Mouse (Mus musculus) activated CD4-positive, CD25-positive, alpha-beta regulatory T cell, adult 4 months (primary cell): Measurements from ENCODE around the gene Tbc1d1. TPM values are rescaled to one million over a fixed set of nuclear protein-coding genes. Genes with fewer than 3 reads are reported as not detected.
A peak's percentile ranks its signal among the peaks of the same experiment; 100 is the strongest.

Source experiments
- ATAC-seq: one replicate; pipeline ENCODE4 v1.8.0; 2017
- polyA plus RNA-seq, 2 experiments: library from polyadenylated mRNA; unstranded; fragments of 100-300 nt; shearing (Covaris generic); gene quantifications; one replicate each; pipeline ENCODE4 v1.2.1; 2017

Gene Tbc1d1
- polyA plus RNA-seq, 2 experiments from 2014 or later: 36.6 to 37.7 TPM

- ATAC-seq: no peak
Observed at GRCm38 (mm10) chr5:64238894-64239652, 83.0 kb downstream of the Tbc1d1 start.

- no peak for ATAC-seq
Observed at GRCm38 (mm10) chr5:64240941-64241682, 85.0 kb downstream of the Tbc1d1 start.

DNA sequence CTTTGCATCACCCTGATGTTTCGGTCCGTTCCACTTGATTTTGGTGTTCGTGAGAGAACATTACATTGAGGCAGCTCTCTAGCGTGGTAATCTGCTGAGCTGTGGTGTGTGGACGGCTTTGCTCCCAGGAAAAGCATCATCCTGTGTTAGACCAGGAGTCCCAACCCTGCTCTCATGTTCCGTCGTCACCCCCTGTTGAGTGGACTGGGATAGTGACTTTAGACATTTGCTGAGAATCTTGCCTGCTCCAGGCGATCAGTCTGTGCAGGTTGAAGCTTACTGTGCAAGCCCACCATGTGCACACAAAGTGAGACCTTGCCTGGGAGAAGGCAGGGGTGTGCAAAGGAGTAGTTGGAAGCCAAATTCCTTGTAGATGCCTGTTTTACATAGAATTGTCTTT is 85.8 kb downstream of the Tbc1d1 start:
- ATAC-seq: no peak

- no peak for ATAC-seq
Observed at GRCm38 (mm10) chr5:64242795-64243455, 86.8 kb downstream of the Tbc1d1 start.

DNA sequence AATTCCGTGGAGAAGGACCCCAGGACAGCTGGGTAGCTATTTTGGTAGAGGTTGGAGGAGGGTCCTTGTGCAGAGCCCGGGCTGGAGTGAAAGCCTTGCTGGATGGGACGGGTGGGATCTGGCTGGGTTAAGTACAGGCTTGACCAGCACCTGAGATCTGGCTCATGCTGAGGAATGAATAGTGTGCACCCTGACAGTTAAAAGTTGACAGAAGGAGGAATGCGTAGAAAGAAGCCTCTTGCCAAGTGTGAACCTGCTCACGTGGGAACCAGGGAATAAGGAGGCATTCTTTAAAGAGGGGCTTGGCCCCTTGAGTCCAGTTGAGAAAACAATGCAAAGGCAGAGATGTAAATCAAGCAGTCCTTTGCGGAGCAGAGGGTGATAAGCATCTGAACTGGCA is 87.6 kb downstream of the Tbc1d1 start:
- no peak for ATAC-seq

GRCm38 (mm10) chr5:64244283-64244682 is 88.2 kb downstream of the Tbc1d1 start:
- ATAC-seq: no peak

DNA sequence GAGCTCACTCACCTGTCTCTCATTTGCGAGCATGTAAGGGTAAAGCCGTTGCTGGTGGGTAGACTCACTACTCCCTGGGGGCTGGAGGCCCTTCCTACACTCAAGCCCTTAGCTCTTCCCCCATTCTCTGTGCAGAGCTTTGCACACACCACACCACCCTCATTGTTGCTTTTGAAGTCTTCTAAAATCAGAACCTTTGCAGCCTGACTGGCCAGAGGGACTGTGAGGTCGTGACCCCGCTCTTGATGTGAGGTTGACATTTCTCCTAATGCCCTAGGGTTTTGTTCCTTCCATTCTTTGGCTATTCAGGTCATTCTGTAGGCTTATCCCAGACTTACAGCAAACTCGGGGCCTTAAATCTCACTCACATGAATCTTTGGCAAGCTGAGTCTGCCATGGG is 88.6 kb downstream of the Tbc1d1 start:
- ATAC-seq: no peak

DNA sequence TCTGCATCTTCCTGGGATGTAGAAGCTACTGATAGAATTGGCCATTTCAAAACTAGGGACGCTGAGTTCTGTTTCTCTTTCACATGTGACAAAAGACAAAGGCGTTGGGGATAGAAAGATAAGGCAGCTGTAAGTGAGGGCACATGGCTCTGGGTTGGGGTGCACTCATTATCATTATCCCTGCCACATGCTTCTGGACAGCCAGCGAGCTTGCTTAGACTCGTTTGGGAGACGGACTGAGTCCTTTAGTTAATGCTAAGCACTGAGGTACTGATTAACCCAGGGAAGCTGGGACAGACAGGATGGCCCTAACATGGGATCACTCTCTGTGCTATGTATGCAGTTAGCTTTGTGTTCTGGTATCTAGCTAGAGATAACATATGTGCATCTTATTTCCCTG is 95.3 kb downstream of the Tbc1d1 start:
- no peak for ATAC-seq

DNA sequence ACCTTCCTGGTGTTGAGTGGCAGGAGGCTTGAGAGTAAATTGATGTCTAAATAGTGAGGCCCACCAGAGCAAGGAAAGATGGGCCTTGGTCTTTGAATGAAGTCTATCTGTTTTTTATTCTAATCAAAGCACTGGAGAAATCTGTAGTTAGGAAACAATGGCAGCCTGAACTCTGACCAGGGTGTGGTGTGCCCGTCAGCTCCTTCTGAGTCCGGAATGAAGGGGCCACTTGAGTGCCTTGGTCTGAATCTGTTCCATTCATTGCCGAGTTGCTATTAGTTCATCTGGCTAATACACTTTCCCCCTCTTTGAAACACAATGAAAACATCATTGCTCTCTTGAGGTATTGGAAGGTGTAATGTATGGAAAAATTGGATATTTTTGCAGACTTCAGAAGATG is 98.2 kb downstream of the Tbc1d1 start:
- ATAC-seq: no peak

GRCm38 (mm10) chr5:64254988-64255387 is 98.9 kb downstream of the Tbc1d1 start:
- ATAC-seq: no peak

GRCm38 (mm10) chr5:64263348-64263747 is 107.2 kb downstream of the Tbc1d1 start:
- no peak for ATAC-seq

DNA sequence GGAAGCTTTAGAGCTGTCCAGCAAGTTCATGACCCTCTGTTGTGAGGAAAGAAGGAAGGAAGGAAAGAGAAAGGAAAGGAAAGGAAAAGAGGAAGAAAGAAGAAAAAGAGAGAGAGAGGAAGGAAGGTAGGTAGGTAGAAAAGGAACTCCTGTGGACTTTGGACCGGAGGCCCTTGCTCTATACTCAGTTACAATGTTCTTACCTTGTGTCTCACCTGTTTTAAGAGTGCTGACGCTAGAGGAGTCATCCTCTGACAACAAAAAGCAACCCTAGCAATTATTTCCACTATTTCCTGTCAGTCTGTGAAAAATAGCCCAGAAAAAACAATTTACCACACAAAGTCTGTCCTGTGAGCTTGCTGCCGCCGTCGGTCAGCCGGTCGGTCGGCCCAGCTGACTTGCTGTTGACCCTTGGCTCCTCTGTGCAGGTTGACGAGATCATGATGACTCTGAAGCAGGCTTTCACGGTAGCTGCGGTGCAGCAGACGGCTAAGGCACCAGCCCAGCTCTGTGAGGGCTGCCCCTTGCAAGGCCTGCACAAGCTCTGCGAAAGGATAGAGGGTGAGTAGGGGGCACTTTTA is 107.9 kb downstream of the Tbc1d1 start:
- ATAC-seq: no peak

- ATAC-seq: peak; percentile 49
Observed at GRCm38 (mm10) chr5:64265145-64265544, 109.0 kb downstream of the Tbc1d1 start.

GRCm38 (mm10) chr5:64265906-64266305 is 109.8 kb downstream of the Tbc1d1 start:
- ATAC-seq: no peak

DNA sequence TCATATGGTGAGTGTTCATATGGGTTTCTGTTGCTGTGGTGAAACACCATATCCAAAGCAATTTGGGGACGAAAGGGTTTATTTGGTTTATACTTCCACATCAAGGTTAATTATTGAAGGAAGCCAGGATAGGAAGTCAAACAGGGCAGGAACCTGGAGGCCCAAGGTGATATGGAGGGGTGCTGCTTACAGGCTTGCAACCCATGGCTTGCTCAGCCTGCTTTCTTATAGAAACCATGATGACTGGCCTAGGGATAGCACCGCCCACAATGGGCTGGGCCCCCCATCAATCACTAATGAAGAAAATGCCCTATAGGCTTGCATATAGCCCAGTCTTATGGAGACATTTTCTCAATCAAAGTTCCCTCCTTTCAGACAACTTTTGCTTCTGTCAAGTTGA is 110.4 kb downstream of the Tbc1d1 start:
- no peak for ATAC-seq

- no peak for ATAC-seq
Observed at GRCm38 (mm10) chr5:64267279-64267678, 111.2 kb downstream of the Tbc1d1 start.

DNA sequence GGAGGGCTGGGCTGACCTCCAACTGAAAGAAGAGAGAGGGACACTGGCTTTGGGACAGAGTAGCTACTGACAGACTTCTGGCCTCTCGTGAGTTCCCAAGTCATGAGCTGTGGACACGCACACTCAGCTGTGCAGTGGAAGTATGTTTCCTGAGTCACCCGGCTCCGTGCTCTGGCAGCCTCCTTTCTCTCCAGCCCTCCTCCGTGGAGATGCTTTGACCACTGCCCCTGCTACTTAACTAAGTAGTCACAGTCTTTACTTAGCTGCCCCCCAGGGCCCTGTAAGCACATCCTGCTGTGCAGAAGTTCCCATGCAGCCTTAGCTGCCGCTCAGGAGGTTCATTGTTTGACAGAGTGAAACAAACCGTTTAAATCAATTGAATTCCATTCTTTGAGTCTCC is 113.6 kb downstream of the Tbc1d1 start:
- ATAC-seq: no peak

DNA sequence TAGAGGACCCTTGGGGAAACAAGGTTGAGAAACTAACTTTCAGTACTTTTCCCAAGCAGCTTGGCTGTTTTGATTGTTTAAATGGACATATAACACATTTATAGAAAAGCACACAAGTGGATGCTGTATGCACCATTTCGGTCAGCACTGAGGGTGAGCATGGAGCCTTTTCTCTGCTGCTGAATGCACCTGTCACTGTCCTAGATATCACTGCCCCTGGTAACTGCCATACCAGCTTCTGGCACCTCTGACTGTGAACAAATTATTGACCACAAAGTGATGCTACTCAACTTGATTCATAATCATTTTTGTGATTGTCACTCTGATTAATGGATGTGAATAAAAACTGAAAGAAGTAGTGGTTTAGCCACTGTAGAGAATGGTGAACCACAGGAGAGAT is 117.4 kb downstream of the Tbc1d1 start:
- no peak for ATAC-seq

GRCm38 (mm10) chr5:64274296-64274695 is 118.2 kb downstream of the Tbc1d1 start:
- no peak for ATAC-seq

- ATAC-seq: peak; percentile 49
Observed at GRCm38 (mm10) chr5:64274738-64275451, 118.8 kb downstream of the Tbc1d1 start.

DNA sequence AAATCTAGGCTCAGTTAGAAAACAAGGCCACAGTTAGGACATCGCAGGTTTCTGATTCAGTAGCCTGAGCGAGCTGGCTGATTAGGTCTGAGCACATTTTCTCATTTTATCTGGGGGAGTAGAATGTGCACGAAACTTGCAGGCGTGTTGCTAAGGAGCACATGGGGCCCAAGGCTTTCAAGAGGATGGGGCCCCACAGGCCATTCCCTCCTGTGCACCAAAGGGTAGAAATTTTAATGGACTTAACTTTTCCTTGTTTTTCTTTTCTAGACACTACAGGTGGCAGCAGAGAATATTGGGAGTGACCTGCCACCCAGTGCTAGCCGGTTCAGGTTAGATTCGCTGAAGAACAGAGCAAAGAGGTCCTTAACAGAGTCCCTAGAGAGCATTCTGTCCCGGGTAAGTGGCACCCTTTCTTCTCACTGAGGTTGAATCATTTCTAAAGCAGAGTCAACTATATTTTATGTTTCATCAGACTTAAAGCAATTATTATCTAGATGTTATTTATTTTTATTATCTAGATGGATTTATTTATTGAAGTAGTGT is 121.6 kb downstream of the Tbc1d1 start:
- ATAC-seq: no peak

GRCm38 (mm10) chr5:64279668-64280067 is 123.6 kb downstream of the Tbc1d1 start:
- ATAC-seq: no peak
